Mouse (Mus musculus) stomach, postnatal 0 days (tissue): Measurements from ENCODE around the gene Sox5. TPM values are rescaled to one million over a fixed set of nuclear protein-coding genes. Genes with fewer than 3 reads are reported as not detected.

Experiments
- ATAC-seq: fragments of 200-750 bp; cut with Nextera tagmentation; 2 replicates; pipeline ENCODE4 v1.8.0; 2017; ENCODE audit not compliant: low FRiP score, low TSS enrichment
- DNase-seq: peaks from one replicate; pipeline ENCODE4 v3.0.0-alpha.2; 2016; ENCODE audit warnings: low spot score
- H3K27ac ChIP-seq: fragments of 300-500 bp; sonication (generic); replicated peaks from 2 replicates; pipeline ENCODE4 v1.5.1; 2014; ENCODE audit warnings: mild to moderate bottlenecking, control low read depth
- H3K27me3 ChIP-seq: fragments of 300-500 bp; sonication (generic); 2 replicates; pipeline ENCODE4 v1.6.1; 2014; ENCODE audit warnings: low read length; ENCODE audit not compliant: control insufficient read depth, insufficient read depth
- H3K36me3 ChIP-seq: fragments of 300-500 bp; sonication (generic); 2 replicates; pipeline ENCODE4 v1.6.1; 2014; ENCODE audit warnings: low read length, mixed read lengths; ENCODE audit not compliant: control insufficient read depth, insufficient read depth
- H3K4me1 ChIP-seq: fragments of 300-500 bp; sonication (generic); replicated peaks from 2 replicates; pipeline ENCODE4 v1.6.1; 2014; ENCODE audit warnings: antibody characterized with exemption; ENCODE audit not compliant: control insufficient read depth, insufficient read depth
- H3K4me2 ChIP-seq: fragments of 300-500 bp; sonication (generic); replicated peaks from 2 replicates; pipeline ENCODE4 v1.6.1; 2014; ENCODE audit warnings: low read depth, mild to moderate bottlenecking, control low read depth, moderate library complexity
- H3K4me3 ChIP-seq: fragments of 300-500 bp; sonication (generic); 2 replicates; pipeline ENCODE4 v1.5.1; 2014; ENCODE audit warnings: low read depth, low read length, control low read depth
- H3K9ac ChIP-seq: fragments of 300-500 bp; sonication (generic); 2 replicates; pipeline ENCODE4 v1.6.1; 2014; ENCODE audit warnings: mild to moderate bottlenecking, low read length, control low read depth, mixed read lengths
- H3K9me3 ChIP-seq: fragments of 300-500 bp; sonication (generic); 2 replicates; pipeline ENCODE4 v1.6.1; 2016; ENCODE audit warnings: low read length; ENCODE audit not compliant: control insufficient read depth
- CTCF ChIP-seq: IDR thresholded peaks from 2 replicates; pipeline ENCODE4 v1.5.1; 2016; ENCODE audit warnings: antibody characterized with exemption, low read depth, mild to moderate bottlenecking, moderate library complexity
- EP300 ChIP-seq: optimal IDR thresholded peaks from 2 replicates; pipeline ENCODE3; 2016; ENCODE audit warnings: antibody characterized with exemption
- WGBS: fragments of 180-500 bp; shearing (Covaris S2); extraction: QIAGEN DNeasy Blood & Tissue Kit; methylation state at CpG from one replicate; pipeline ENCODE4 v1.1.7; 2014; 5-methylcytosine and 5-hydroxymethylcytosine counted together
- polyA plus RNA-seq: library from polyadenylated mRNA; unstranded; fragments of >200 nt; fragmentation: Nextera tagmentation; extraction: Ambion mirVana; gene quantifications from 2 replicates; pipeline ENCODE4 v1.2.1, GENCODE M21; 2015

Gene Sox5
- polyA plus RNA-seq, 1 experiment from 2014 or later: 9.8 TPM

DNA sequence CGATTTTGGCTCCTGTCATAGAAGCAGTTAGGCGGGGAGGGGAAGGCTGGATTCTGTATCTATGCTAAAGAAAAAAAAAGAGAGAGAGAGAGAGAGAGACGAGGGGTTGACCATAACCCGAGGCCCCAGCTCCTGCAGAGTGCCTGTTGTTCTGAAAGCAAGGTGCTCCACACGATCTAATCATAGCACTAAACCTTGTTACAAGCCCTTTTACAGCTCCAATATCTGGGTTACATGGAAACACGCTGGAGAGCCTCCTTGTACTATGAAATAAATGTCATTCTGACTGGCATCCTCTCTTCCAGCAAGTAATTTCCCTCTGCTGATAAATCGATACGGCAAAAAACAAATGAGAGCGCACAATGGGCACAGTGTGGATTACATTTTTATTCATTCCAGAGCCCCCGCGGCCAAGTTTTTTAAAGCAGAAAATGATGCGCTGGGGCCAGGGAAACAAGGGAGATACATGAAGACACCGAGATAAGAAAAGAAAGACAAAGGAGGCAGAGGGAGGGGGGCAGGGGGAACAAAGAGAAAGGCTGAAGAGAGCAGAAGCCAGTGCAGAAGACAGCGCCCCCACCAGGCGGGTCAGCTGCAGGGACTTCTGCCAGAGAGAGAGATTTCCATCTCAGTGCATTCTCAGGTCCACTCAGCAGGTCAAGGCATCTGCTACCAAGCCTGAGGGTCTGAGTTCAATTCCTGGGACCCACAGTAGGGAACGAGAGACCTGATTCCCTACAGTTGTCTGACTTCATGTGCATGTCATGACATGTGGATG is 304.3 kb downstream of the Sox5 start:
- H3K27me3 ChIP-seq: no peaks in the 10 kb centered on the region
- H3K9me3 ChIP-seq: no peaks in the 10 kb centered on the region
- H3K4me3 ChIP-seq: no peak overlapping the region
- DNase-seq (no peak), ATAC-seq (no peak)
- H3K9ac ChIP-seq: no peak overlapping the region
- no peak overlapping the region for H3K27ac ChIP-seq
- TF ChIP-seq EP300 (no peak), CTCF (no peak)
- no peak overlapping the region for H3K4me2 ChIP-seq
- no peaks in the 10 kb centered on the region for H3K4me1 ChIP-seq
- WGBS: 76% methylated on average over 16 of the region's 16 CpGs
- no peaks in the 10 kb centered on the region for H3K36me3 ChIP-seq

DNA sequence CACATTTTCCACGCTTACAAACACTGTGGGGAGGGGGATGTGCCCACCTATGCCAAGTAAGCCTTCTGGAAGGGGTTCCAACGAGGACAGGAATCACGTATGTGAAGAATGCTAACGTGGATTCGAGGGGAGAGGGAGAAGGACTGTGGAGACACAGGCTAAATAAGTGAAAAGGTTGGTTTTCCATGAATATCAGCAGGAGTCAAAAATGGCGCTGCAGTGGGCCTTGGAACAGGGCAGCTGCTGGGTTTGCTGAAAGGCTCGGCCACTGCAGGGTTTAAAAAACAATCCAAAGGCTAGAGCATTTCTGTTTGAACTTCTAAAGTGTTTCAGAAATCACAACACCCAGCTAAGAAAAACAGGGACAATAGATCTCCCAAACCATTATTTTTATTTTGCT is 308.3 kb downstream of the Sox5 start:
- Histone ChIP-seq H3K9me3 (no peaks in the 10 kb centered on the region), H3K36me3 (no peaks in the 10 kb centered on the region), H3K4me1 (no peaks in the 10 kb centered on the region), H3K4me2 (no peak overlapping the region), H3K27me3 (no peaks in the 10 kb centered on the region), H3K4me3 (no peak overlapping the region), H3K9ac (no peak overlapping the region), H3K27ac (no peak overlapping the region)
- no peak for DNase-seq
- no peak for TF ChIP-seq EP300
- no peak for TF ChIP-seq CTCF
- WGBS: 87% methylated on average over 7 of the region's 7 CpGs
- no peak for ATAC-seq

DNA sequence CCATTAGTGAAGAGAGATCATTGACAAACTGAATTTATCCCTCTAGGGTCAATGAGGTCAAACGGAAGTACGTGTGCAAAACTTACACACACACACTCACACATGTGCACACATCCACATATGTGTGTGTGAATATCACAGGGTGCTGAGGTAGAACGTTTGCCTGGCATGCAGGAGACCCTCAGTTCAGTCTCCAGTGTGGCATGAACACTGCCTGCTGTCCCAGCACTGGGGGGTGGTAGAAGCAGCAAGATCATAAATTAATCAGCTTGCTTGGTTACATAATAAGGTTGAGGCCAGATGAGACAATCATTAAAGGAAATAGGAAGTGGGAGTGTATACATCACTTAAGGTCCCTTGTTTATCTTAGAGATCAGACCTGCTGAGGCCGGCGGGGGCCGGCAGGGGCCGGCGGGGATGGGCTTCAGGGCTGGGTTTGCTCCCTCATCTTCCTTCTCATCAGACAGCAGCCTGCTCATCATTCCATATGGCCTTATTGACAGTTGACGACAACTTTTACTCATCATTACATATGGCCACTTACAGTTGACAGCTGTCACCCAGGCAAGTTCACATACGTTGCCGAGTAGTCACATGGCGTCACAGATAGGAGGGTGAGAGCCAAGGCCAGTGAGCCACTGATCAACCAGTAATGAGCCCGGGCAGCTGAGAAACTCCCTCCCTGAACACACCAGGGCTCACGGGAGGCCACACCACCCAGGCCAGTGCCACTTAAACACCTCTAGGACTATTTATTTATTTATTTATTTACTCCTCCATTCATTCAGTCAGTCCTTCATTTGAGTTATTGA is 309.5 kb downstream of the Sox5 start:
- H3K9ac ChIP-seq: no peak overlapping the region
- no peaks in the 10 kb centered on the region for H3K9me3 ChIP-seq
- no peak overlapping the region for H3K4me2 ChIP-seq
- no peak for ATAC-seq
- no peak for TF ChIP-seq CTCF
- TF ChIP-seq EP300: no peak
- no peaks in the 10 kb centered on the region for H3K27me3 ChIP-seq
- H3K4me3 ChIP-seq: no peak overlapping the region
- H3K27ac ChIP-seq: no peak overlapping the region
- no peak for DNase-seq
- H3K4me1 ChIP-seq: no peaks in the 10 kb centered on the region
- 54% methylated on average over 14 of the region's 14 CpGs for WGBS
- no peaks in the 10 kb centered on the region for H3K36me3 ChIP-seq

DNA sequence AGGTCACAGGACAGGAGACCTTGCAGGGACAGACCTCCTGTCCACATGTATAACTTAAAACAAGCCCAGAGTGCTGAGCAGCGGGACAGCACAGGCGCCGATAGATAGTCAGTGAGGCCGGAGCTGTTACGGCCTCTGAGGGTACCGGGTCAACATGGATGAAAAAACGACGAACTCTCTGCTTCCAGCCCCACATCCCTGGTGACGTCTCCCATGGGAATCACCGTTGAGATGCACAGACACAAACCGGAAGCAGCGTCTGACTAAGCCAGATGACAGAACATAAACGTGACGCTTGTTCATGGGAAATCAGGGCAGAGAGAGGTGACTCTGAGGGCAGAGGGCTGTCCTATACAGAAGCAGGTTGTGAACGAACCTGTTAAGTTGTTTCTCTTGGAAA is 315.1 kb downstream of the Sox5 start:
- no peak for ATAC-seq
- H3K4me2 ChIP-seq: no peak overlapping the region

DNA sequence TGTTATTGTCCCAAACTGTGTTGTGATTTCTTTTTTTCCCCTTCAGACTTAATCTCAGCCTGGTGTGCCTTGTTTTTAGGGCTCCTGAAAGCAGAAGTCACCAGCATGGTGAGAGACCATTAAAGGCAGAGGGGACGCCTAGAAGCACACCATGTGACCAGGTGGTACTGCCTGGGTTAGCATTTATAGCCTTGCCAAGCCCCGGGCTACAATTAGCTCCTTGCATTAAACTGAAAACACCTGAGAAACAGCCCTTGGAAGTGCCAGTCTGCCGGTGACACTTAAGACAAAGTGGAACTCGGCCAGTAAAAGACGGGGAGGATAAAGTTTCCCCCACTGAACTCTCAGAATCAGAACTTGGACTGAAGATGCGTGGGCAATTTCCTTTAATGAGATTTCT is 318.1 kb downstream of the Sox5 start:
- Histone ChIP-seq H3K27me3 (no peaks in the 10 kb centered on the region), H3K9me3 (no peaks in the 10 kb centered on the region), H3K27ac (no peak overlapping the region), H3K4me3 (no peak overlapping the region), H3K36me3 (no peaks in the 10 kb centered on the region), H3K9ac (no peak overlapping the region), H3K4me1 (no peaks in the 10 kb centered on the region), H3K4me2 (no peak overlapping the region)
- 77% methylated on average over 6 of the region's 6 CpGs for WGBS
- DNase-seq: no peak
- no peak for ATAC-seq
- TF ChIP-seq CTCF: no peak
- no peak for TF ChIP-seq EP300

More for the DNA sequence above, 315.1 kb downstream of the Sox5 start:
- H3K27me3 ChIP-seq: no peaks in the 10 kb centered on the region
- 69% methylated on average over 15 of the region's 15 CpGs for WGBS
- H3K4me3 ChIP-seq: no peak overlapping the region
- H3K27ac ChIP-seq: no peak overlapping the region
- no peaks in the 10 kb centered on the region for H3K36me3 ChIP-seq
- H3K9ac ChIP-seq: no peak overlapping the region
- TF ChIP-seq EP300 (no peak), CTCF (no peak)
- DNase-seq: no peak
- no peaks in the 10 kb centered on the region for H3K4me1 ChIP-seq
- H3K9me3 ChIP-seq: no peaks in the 10 kb centered on the region

DNA sequence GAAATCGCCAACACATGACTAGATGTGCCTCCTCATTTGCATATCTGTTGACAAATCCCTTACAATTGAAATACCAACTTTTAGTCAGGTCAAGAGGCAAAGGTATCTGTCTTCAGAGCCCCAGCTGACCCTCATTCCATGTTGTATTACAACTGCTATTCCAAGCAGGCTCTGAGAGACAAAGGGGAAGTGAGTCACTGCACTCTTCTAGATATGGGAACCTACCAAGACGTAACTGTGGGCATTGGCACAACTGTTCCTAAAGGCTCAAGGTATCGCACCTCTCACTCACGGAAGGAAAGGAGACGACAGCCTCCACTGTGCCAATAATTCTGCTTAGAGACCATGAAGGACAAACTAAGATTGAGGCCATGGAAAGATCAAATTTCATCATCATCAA is 318.5 kb downstream of the Sox5 start:
- no peak for DNase-seq
- Histone ChIP-seq H3K27ac (no peak overlapping the region), H3K9me3 (no peaks in the 10 kb centered on the region), H3K36me3 (no peaks in the 10 kb centered on the region), H3K4me1 (no peaks in the 10 kb centered on the region), H3K4me2 (no peak overlapping the region), H3K27me3 (no peaks in the 10 kb centered on the region), H3K4me3 (no peak overlapping the region), H3K9ac (no peak overlapping the region)
- TF ChIP-seq EP300 (no peak), CTCF (no peak)
- no peak for ATAC-seq
- 86% methylated on average over 5 of the region's 5 CpGs for WGBS
